Mouse (Mus musculus) CD4-positive, CD25-positive, alpha-beta regulatory T cell, adult 2 months (primary cell): ENCODE measurements at regions not wholly inside any gene's neighbourhood (a gene's known extent, or its start where the extent isn't known, plus 50 kb on each side); places are given as distances from the start of the nearest gene placed in this dataset.
"Not testable (repeated sequence)": the region's sequence is repeated elsewhere in the genome, so short reads cannot be mapped to it uniquely, and the experiment has no call there.

Experiments
- DNase-seq: peaks from one replicate; pipeline ENCODE4 v3.0.0-alpha.2; 2012; ENCODE audit warnings: low read depth, low spot score

DNA sequence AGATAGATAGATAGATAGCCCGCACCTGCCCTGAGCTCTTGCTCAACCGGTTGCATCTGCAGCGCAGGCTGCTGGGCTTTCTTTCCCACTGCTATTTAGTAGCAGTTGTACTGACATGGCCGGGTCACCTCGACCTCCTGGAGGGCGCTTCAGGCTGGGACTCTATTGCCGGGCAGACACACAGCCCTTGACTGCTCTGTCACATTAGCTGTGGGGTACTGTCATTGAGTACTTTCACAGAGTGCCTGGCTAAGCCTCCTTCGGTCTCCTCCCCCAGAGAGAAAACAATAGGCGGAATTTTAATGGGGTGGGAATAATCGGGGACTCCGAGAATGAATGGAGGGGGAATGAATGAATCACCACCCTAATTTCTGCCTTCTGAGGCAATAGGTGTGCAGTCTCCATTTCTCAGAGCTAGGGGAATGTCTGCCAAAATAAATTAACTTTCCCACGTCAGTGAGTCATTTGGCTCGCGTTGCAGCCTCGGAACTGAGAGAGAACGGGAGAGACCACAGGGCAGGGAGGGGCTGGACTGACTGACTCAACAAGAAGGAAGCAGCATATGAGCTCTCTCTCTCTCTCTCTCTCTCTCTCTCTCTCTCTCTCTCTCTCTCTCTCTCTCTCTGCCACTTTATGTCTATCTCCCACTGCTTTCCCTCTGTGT, 101.6 kb upstream of the Med13l start:
- DNase-seq: peak; percentile 28

DNA sequence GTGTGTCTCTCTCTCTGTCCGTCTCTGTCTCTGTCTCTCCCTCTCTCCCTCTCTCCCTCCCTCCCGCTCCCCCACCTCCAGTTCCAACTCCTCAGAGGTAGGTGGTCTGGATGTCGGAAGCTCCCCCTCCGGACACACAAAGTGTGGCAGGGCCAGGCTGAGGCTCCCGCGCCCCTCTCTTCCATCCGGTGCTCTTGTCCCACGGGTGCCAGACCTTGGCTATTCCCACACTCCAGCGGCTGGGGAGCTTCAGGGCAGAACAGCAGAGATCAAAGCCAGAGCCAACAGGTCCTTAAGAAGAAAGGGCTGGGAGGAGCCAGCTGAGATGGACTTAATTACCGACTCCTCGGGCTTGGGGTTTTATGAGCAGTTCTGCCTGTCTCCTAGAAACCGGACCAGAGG, 101.1 kb upstream of the Med13l start:
- DNase-seq: no peak

DNA sequence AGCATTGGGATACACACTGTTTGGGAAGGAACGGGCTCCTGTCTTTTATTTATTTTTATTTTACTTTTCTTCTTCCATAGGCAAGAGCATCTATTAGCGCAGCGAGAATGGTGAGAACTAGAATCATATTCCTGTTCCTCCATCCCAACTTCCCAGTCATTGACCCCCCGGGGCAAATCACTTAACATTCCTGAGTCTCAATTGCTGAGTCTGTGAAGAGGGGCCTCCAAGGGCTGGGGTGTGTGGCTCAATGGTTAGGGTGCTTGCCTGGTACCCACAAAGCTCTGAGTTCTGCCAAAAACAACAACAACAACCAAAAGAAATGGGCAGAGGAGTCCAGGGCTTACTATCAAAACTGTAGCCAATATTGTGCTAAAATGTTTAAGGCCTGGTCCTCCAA, 98.5 kb upstream of the Med13l start:
- no peak for DNase-seq

DNA sequence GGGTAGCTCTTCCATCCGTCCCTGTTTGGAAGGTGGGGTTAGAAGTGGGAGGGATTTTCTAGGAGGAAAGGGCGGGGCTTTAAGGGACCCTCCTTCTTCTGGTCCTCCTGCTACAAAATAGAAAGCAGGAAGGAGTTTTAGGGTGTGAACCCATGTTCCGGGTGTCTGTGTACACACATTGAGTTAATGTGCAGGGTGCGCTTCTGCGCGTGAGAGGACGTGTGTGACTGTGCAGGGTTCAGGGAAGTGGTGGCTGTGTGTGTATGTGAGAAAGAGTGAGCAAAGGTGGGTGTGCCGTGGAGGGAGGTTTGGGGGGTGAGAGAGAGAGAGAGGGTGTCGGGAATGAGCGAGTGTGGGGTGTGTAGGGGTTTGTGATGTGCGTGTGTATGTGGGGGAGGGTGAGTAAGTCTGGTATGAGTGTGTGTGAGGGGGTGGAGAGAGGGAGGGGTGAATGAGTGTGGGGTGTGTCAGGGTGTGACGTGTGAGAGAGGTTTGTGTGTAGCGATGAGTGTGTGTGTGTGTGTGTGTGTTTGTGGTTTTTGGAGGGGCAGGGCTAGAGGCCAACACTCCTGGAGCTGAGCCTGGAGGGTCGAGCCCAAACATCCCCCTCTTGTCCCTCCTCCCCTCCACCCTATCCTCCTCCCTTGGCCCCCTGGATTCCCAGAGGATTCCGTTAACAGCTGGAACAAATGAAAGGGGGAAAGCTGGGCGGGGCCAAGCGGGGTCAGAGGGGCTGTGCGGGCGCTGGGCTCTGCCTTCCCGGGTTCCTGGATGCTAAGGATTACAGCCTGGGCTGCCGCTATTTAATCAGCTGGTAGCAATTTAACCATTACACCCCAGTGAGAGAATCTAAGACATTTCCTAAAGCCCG, 95.3 kb upstream of the Med13l start:
- peak; percentile 81 for DNase-seq

DNA sequence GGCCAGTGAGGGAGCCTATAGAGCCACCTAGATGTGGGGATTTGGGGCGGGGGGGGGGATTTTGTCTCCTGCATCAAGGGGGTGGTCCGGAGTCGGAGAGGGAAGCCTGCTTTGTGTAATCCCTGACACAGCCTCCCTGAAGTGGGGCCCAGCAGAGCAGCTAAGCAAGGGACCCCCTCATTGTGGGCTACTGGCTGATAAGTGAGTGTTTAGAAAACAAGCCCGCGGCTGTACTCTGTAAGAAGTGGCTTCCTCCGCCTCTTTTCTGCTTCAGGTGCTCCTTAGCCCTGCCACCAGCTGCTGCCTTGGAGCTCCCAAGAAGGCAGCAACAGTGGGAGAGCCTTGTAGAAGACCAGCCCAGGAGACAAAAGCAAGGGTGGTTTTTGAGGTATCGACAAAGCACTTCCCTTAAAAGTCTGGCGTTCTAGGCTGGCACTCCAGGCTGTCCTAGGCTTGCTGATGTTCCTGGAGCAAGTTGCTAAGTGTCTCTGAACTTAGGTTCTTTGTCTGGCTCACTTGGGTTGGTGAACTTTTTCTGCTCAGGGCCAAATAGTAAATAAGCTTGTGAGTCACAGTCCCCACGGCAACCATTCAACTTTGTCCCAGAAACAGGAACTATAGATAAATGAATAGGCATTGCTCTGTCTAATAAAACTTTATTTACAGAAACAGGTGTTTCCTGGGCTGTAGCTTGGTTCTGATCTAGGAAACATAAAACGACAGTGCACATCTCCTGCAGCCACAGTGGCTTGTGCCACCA, 94.3 kb upstream of the Med13l start:
- peak; percentile 48 for DNase-seq

DNA sequence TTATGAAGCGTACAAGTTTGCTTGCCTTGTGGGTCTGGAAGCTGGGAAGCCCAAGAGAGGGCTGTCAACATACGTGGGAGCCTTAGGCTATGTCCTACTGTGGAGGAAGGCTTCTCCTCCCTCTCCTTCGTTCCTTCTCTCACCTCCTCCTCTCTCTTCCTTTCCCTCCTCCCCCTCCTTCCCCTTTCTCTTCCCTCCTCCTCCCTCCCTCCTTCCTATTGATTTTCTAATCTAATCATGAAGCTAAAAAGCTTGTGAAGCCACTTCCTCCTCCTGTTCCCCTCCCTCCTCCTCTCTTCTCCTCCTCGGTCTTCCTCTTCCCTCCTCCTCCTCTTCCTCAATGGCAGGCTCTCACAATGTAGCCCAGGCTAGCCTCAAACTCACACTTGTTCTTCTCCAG, 91.7 kb upstream of the Med13l start:
- DNase-seq: no peak

DNA sequence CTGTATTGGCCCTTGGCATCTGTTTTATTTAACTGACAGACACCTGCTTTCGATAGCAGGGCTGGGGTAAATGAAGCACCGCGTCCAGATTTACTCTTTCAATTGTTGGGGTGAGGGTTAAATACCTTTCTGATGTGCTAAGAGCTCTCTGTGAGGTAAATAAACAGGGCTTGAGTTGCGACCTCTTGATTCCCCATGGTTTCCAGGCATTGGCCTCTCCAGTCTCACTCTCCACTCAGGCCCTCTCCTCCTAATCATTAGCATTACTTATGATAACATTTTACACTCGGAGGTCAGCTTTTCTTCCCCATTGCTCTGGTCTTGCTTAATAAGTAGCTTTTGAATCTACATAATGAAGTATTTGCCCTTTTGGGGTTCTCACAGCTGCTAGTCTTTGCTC, 88.9 kb upstream of the Med13l start:
- DNase-seq: no peak

DNA sequence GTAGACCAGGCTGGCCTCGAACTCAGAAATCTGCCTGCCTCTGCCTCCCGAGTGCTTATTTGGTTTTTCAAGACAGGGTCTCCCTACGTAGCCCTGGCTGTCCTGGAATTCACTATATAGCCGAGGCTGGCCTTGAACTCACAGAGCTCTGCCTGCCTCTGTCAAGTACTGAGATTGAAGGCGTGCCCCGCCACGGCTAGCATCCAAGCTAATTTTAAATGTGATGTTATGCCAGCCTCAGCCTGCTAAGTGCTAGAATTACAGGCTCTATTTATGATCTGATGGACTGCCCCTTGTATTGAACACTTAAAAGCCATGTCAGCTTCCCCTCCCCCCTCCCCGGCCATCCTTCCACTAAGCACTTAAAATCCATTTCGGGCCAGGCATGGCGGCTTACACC, 88.2 kb upstream of the Med13l start:
- no peak for DNase-seq

DNA sequence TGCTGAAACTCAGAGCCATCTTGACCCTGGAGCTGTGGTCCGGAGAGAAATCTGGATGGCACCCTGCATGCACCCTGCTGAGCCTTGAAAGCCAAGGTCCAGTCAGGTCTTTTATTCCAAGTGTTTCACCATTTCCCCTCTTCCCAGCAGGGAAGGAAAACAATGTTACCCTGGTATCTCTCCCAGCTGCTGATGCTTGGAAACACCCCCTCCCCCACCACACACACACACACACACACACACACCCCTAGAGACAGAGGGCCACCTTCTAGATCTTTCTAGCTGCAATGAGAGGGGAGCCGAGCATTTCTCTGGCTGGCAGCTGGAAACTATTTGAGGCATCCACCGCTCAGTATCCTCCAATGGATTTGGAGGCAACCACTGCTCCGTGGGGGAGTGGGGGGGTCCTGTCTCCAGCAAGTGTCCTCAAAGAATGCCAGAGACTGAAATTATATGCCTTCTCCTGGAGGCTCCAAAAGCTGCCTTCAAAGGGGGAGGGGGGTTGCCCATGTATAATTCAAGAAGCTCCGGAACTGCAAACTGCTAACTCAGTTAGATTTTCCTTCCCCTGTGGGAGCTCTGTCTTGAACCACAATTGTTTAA, 87.2 kb upstream of the Med13l start:
- no peak for DNase-seq

DNA sequence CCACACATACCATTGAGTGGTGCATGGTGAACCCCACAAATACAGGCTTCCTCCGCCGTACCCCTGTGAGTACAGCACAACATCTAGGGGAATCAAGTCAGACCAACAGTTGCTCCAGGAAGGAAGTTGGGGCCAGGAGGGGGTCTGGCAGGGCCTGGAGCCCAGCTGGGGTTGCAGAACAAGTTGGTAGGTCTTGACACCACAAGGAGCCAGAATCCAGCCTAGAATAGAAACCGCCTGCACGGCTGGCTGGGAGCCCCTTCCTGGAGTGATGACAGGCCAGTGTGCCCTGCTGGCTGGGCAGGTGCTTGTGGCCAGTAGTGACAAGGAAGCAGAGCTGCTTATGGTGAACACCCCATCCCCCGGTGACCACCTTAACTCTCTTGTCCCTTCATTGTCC, 83.9 kb upstream of the Med13l start:
- DNase-seq: peak; percentile 20

DNA sequence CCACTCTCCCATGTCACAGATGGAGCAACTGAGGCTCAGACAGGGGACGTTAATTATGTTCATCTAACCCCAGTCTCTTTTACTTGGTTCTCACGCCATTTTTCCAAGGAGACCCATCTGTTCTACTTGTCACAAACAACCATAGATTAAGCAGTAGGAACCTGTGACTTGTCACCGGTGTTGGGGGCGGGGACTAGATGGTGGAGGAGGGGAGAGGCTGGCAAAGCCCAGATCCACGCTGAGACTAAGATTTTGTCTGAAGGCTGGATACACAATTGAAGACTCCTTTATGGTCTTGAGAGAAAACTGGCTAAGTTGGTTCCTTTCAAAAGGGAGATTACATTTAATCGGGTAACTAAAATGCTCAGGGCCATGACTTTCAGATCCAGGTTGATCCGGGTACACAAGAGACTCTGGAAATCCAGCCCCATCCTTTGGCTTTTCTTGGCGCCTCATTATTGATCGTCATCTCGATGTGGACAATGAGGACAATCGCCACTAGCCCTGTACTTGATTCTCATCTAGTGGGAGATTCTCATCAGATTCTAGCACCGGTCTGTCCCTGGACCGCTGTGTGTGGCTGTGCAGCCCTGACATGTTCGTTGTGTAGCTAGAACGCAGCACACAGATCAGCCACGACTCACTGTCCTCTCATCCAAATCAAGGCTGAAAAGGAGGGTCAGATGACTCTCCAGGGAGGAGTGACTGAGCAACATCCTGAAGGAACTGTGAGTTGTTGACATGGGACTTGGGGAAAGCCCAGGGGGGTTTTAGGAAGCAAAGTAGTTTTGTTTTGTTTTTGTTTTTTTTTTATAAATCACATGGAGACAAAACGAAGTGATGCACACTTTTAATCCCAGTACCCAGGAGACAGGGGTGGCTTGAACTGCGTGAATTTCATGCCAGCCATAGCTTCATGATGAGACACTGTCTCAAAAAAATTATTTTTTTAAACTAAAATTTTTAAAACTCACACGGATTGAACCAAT, 83.1 kb upstream of the Med13l start:
- peak; percentile 65 for DNase-seq

DNA sequence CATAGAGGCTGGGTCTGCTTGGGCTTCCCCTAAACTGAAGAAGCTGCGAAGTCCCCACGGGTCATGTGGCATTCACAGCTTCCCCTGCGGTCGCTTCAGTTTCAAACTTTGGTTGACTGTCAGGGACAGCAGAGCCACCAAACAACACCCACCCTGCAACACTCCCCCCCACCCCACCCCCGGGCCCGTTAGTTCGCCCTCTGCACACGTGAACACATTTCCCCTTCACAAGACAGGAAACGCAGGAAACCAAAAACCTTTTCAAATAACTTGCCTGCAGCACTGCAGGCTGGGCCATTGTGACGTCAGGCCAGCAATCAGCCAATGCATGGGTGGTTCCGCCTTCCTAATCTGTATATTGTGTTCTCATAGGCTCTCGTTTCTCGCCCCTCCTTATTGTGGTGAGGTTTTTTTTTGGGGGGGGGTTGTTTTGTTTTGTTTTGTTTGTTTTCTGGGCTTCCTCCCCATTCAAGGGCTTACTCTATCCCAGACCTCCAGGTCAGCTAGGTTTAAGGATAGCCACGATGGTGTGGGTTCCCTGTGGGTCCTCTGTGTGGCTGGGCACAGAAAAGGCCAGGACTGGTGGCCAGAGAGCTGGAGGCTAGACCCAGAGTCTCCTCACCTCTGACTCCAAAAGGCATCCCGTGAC, 82.2 kb upstream of the Med13l start:
- peak; percentile 94 for DNase-seq

DNA sequence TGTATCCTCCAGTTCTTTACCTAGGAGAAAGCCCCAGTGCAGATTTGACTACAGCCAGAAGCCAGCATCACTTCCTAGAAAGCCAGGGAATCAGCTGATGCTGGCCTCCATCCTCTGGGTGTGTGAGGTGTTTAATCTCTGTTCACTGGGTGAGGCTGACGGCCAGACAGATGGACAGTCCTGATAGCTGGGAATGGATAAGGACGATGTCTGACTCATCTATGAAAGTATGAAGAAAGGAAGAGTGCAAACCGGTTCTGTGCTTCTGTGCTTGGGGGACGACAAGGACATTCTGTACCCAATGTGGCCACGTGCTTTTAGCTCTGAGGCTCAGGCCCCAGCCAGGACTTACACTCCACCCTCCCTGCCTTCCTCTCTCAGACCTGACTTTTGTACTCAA, 80.5 kb upstream of the Med13l start:
- no peak for DNase-seq

DNA sequence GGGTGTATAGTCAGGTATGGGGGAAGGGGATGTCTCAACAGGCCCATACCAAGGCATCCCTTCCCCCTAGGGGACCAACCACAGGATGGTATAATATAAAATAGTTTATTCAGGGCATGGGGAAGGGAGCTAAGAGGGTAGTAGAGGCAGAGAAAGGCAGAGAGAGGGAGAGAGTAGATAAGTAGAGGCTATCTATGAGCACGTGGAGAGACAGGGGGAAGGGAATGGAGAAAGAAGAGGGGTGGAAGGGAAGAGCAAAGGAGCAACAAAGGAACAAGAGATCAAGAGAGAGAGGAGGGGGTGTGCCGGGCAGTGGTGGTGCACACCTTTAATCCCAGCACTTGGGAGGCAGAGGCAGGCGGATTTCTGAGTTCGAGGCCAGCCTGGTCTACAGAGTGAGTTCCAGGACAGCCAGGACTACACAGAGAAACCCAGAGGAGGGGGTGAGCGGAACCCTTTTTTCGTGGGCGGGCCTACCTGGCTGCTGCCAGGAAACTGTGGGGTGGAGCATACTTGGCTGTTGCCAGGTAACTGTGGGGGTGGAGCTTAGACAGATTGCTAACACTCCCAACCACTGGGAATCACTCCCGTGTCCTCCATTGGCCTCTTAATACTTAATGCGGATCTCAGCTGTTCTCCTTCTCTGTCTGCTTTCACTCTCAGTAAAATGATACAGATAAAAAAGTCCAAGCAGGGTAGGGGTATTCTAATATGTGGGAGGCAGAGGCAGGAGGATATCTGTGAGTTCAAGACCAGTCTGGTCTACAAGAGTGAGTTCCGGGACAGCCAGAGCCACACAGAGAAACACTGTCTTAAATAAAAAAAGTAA, 79.3 kb upstream of the Med13l start:
- DNase-seq: peak; percentile 53

DNA sequence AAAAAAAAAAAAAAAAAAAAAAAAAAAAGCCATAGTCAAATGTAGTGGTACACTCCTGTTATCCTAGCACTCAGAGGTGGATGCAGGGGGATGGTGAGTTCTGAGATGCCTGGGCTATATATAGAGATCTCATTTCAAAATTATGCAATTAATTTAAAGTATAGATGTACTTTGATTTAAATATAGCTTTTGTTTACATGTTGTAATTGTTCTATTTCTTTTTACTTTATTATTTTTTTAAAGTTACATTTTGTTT, 78.8 kb upstream of the Med13l start:
- DNase-seq: no peak

DNA sequence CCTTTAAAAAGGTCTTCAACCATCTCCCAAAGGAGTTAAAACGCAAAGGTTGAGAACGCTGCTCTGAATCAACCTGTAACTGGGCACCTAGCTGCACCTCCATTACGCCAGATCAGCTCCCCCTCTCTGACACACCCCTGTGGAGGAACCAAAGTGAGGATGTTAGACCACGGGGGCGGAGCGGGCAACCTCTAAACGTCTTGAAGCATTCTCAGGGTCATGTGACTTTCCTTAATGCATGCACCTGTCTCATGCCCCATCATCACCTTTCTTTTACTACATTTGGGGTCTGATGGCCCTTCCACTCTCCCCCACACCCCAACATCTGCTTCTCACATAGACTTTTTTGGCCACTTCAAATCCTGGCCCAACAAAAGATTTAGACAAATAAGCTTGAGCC, 77.9 kb upstream of the Med13l start:
- peak; percentile 43 for DNase-seq

DNA sequence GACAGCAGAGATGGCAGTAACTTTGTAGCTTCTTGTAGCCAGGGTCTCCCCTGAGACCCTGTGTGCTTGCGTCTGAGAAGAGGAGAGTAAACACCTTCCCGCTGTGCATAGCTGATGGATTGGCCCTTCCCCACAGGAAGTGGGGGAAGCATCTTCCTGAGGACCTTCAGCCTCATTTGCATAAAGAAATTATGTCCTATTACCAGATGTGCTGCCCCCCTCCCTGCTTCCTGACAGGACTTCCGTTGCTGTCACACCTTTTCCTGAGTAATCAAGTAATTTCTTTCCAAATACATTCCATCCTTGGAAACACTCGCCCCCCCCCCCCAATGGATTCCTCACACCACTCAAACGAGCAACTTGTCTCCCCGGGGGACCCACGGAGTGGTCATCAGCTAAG, 77.5 kb upstream of the Med13l start:
- DNase-seq: peak; percentile 17

DNA sequence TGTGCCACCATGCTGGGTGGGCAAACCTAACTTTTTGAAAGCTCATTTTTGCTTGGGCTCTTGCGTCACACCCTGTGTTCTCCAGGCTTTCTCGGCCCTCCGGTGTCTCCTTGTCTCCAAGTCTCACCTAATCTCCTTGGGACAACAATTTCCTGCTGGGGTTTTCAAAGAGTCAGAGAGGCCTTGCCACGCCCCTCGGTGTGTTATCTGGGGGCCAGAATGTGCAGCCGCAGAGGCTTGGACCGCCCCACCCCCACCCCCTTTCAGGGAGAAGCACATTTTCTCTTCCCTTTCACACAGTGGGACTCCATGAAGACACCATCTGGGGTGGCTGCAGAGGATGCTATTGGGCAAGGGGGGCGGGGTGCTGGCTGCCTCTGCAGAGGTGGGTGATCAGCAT, 76.9 kb upstream of the Med13l start:
- no peak for DNase-seq

DNA sequence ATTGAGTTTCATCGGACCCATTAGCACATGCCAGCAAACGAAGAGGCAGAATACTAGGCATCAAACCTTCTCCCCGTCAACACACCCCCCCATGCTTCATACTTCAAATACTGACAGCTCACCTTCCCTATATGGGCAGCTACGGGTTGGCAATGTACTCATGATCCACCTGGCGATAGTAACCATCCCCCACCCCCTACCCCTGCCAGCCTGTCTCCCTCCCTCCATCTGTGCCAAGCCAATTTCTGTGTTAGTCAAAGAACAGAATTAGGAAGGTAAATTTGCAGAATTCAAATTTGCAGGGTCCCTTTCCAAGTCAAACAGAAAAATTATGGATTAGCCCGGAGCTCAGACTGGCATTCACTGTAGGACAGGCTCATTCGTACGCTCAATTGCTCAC, 75.3 kb upstream of the Med13l start:
- no peak for DNase-seq

DNA sequence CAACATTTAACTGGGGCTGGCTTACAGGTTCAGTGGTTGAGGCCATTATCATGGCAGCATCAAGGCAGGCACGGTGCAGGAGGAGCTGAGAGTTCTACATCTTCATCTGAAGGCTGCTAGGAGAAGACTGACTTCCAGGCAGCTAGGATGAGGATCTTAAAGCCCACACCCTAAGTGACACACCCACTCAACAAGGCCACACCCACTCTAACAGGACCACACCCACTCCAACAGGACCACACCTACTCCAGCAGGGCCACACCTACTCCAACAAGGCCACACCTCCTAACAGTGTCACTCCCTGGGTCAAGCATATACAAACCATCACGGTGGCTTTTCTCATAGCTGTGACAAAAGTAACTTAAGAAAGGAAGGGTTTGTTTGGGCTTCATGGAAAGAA, 68.0 kb upstream of the Med13l start:
- DNase-seq: not testable (repeated sequence)
